Mouse (Mus musculus): Measurements from ENCODE around the gene Aars2. TPM values are rescaled to one million over a fixed set of nuclear protein-coding genes. Genes with fewer than 3 reads are reported as not detected.

Gene Aars2
- polyA plus RNA-seq, 1 experiment from 2014 or later = 24.2 TPM

- Histone ChIP-seq H3K36me3 (no peaks in the 10 kb centered on the region), H3K4me2 (replicated peaks) (no peak overlapping the region), H3K9me3 (0 out of 2 replicates have a peak, but pooled peaks cover 9% of the 10 kb centered on the region), H3K9ac (replicated peaks) (no peak overlapping the region), H3K4me1 (peaks cover 16% of the 10 kb centered on the region; the same call in 1 of the 2 replicates), H3K27me3 (peaks cover 30% of the 10 kb centered on the region), H3K4me3 (no peak overlapping the region), H3K27ac (replicated peaks) (no peak overlapping the region)
- 16% methylated on average over 12 of the region's 12 CpGs for WGBS
- no peak for ATAC-seq (ENCODE audit: low FRiP score, low read depth)
These were observed 28.3 kb upstream of the Aars2 start for GRCm38 (mm10) chr17:45478234-45478825.

GRCm38 (mm10) chr17:45480429-45480828, 26.2 kb upstream of the Aars2 start:
- H3K27me3 ChIP-seq = peaks cover 22% of the 10 kb centered on the region
- 0 out of 2 replicates have a peak, but pooled peaks cover 9% of the 10 kb centered on the region for H3K9me3 ChIP-seq
- 33% methylated on average over 2 of the region's 2 CpGs for WGBS
- 0 out of 2 replicates have a peak, but pooled peaks cover 7% of the 10 kb centered on the region for H3K4me1 ChIP-seq
- H3K9ac ChIP-seq (replicated peaks) = no peak overlapping the region
- ATAC-seq (ENCODE audit: low FRiP score, low read depth) = no peak
- H3K27ac ChIP-seq (replicated peaks) = no peak overlapping the region
- no peaks in the 10 kb centered on the region for H3K36me3 ChIP-seq
- H3K4me2 ChIP-seq (replicated peaks) = no peak overlapping the region
- no peak overlapping the region for H3K4me3 ChIP-seq

DNA sequence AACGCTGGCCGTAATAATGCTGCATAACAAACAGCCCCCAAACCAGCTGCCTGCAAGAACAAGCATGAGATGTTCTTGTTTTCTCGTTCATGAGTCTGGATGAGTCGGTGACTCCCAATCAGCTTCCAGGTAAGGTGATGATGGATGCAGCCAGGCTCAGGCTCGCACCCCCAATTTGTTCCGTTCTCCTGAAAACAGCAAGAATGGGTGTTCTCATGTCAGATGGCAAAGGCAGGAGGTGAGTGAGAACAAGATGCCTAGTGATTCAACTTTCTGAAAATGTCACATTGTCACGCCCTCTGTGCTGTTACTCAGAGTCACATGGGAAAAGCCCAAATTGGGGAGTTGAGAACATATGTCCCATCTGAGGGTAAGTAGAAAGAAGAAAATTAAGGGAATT, 21.1 kb upstream of the Aars2 start:
- Histone ChIP-seq H3K9me3 (0 out of 2 replicates have a peak, but pooled peaks cover 9% of the 10 kb centered on the region), H3K27me3 (peaks cover 3% of the 10 kb centered on the region; the same call in 1 of the 2 replicates), H3K4me2 (replicated peaks) (no peak overlapping the region), H3K36me3 (no peaks in the 10 kb centered on the region), H3K27ac (replicated peaks) (no peak overlapping the region), H3K9ac (replicated peaks) (no peak overlapping the region), H3K4me3 (no peak overlapping the region), H3K4me1 (no peaks in the 10 kb centered on the region)
- no peak for ATAC-seq (ENCODE audit: low FRiP score, low read depth)
- 85% methylated on average over 7 of the region's 7 CpGs for WGBS

DNA sequence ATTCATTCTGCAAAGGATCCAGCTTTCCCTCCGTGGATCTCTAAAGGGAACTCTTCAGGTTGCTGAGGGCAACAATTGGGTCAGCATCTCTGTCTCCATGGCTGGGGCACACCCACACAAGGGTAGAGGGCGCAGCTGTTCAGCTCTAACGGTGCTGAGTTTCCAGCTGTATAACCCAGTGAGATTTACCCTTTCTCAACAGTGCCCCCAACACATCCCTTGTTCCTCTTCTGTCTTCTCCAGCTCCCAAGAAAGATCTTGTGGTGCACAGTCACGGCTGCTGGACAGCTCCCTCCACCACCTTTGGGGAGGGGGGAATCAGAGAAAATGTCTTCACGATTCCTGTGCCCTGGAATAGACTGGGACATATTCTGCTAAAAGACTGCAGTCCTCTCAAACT, 19.4 kb upstream of the Aars2 start:
- H3K9me3 ChIP-seq = no peaks in the 10 kb centered on the region
- no peak overlapping the region for H3K4me2 ChIP-seq (replicated peaks)
- H3K4me1 ChIP-seq = no peaks in the 10 kb centered on the region
- H3K4me3 ChIP-seq = no peak overlapping the region
- H3K9ac ChIP-seq (replicated peaks) = no peak overlapping the region
- WGBS = 12% methylated on average over 5 of the region's 5 CpGs
- no peak for ATAC-seq (ENCODE audit: low FRiP score, low read depth)
- no peak overlapping the region for H3K27ac ChIP-seq (replicated peaks)
- H3K27me3 ChIP-seq = peaks cover 4% of the 10 kb centered on the region; the same call in 1 of the 2 replicates
- H3K36me3 ChIP-seq = no peaks in the 10 kb centered on the region

GRCm38 (mm10) chr17:45488321-45489254, 18.1 kb upstream of the Aars2 start:
- Histone ChIP-seq H3K4me2 (replicated peaks) (no peak overlapping the region), H3K9me3 (no peaks in the 10 kb centered on the region), H3K27ac (replicated peaks) (no peak overlapping the region), H3K4me1 (no peaks in the 10 kb centered on the region), H3K36me3 (no peaks in the 10 kb centered on the region), H3K4me3 (no peak overlapping the region), H3K9ac (replicated peaks) (no peak overlapping the region), H3K27me3 (peaks cover 7% of the 10 kb centered on the region; the same call in 1 of the 2 replicates)
- WGBS = 91% methylated on average over 23 of the region's 23 CpGs
- ATAC-seq (ENCODE audit: low FRiP score, low read depth) = no peak

DNA sequence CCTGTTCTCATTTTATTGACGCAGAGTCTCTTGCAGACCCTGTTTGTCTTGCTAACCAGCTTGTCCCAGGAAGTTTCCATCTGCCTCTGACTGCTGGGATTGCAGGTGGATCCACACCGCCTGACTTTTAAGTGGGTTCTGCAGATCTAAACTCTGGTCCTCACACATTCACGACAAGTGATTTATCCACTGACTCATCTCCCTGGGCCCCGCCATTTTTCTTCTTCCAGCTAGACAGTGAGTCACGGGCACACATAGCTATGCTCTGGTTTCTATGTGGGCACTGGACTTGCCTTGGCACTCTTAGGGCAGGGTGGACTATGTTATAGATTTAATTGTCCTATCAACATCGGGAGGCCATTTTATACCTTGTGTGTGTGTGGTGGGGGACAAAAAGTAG, 16.9 kb upstream of the Aars2 start:
- Histone ChIP-seq H3K9ac (replicated peaks) (no peak overlapping the region), H3K4me2 (replicated peaks) (no peak overlapping the region), H3K27ac (replicated peaks) (no peak overlapping the region), H3K9me3 (no peaks in the 10 kb centered on the region), H3K36me3 (no peaks in the 10 kb centered on the region), H3K27me3 (peaks cover 7% of the 10 kb centered on the region), H3K4me1 (no peaks in the 10 kb centered on the region), H3K4me3 (no peak overlapping the region)
- 87% methylated on average over 6 of the region's 6 CpGs for WGBS
- no peak for ATAC-seq (ENCODE audit: low FRiP score, low read depth)

- Histone ChIP-seq H3K4me2 (replicated peaks) (no peak overlapping the region), H3K9me3 (no peaks in the 10 kb centered on the region), H3K27ac (replicated peaks) (no peak overlapping the region), H3K4me1 (no peaks in the 10 kb centered on the region), H3K36me3 (no peaks in the 10 kb centered on the region), H3K9ac (replicated peaks) (no peak overlapping the region), H3K27me3 (peaks cover 7% of the 10 kb centered on the region), H3K4me3 (no peak overlapping the region)
- WGBS = 81% methylated on average over 13 of the region's 13 CpGs
- no peak for ATAC-seq (ENCODE audit: low FRiP score, low read depth)
These were observed 16.0 kb upstream of the Aars2 start for GRCm38 (mm10) chr17:45490532-45491154.

DNA sequence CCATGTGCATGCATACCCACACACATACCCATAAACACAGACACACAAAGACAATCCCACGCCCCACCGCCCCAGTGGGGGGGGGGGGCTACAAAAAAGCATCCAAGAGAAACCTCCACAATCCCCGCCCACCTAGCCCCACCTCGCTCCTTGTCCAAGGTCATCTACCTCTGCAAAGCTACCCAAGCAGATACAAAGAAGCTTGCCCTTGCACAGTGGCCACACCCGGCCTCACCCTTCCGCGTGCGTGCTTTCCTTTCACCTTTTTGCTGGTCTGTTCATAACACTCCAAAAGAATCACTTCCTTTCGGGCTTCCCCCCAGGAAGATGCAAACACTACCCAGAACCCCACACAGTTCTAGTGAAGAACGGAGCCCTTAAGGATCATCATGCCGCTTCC, 11.2 kb upstream of the Aars2 start:
- H3K4me3 ChIP-seq = no peak overlapping the region
- H3K4me2 ChIP-seq (replicated peaks) = no peak overlapping the region
- H3K4me1 ChIP-seq = no peaks in the 10 kb centered on the region
- H3K27me3 ChIP-seq = peaks cover 5% of the 10 kb centered on the region
- 82% methylated on average over 11 of the region's 11 CpGs for WGBS
- no peak overlapping the region for H3K9ac ChIP-seq (replicated peaks)
- H3K27ac ChIP-seq (replicated peaks) = no peak overlapping the region
- H3K36me3 ChIP-seq = no peaks in the 10 kb centered on the region
- ATAC-seq (ENCODE audit: low FRiP score, low read depth) = no peak
- no peaks in the 10 kb centered on the region for H3K9me3 ChIP-seq

- H3K36me3 ChIP-seq = no peaks in the 10 kb centered on the region
- no peak overlapping the region for H3K4me3 ChIP-seq
- 80% methylated on average over 13 of the region's 13 CpGs for WGBS
- ATAC-seq (ENCODE audit: low FRiP score, low read depth) = no peak
- no peak overlapping the region for H3K9ac ChIP-seq (replicated peaks)
- no peak overlapping the region for H3K27ac ChIP-seq (replicated peaks)
- no peaks in the 10 kb centered on the region; the same call in 1 of the 2 replicates for H3K27me3 ChIP-seq
- no peak overlapping the region for H3K4me2 ChIP-seq (replicated peaks)
- H3K4me1 ChIP-seq = no peaks in the 10 kb centered on the region
- H3K9me3 ChIP-seq = no peaks in the 10 kb centered on the region
These were observed 8.2 kb upstream of the Aars2 start for GRCm38 (mm10) chr17:45498397-45498796.

DNA sequence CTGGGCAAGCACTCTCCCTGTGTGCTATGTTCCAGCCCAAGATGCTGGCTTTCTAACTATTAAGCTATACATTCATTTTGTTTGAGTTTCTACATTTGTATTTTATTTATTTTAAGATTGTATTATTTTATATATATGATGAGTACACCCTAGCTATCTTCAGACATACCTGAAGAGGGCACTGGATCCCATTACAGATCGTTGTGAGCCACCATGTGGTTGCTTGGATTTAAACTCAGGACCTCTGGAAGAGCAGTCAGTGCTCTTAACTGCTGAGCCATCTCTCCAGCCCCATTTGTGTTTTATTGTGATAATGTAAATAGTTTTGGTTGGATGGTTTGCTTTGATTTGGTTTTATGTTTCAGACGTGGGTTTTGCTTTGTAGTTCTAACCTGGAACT, 7.1 kb upstream of the Aars2 start:
- H3K9me3 ChIP-seq = no peaks in the 10 kb centered on the region
- H3K36me3 ChIP-seq = no peaks in the 10 kb centered on the region
- H3K4me3 ChIP-seq = no peak overlapping the region
- no peak overlapping the region for H3K9ac ChIP-seq (replicated peaks)
- H3K4me2 ChIP-seq (replicated peaks) = no peak overlapping the region
- no peaks in the 10 kb centered on the region for H3K4me1 ChIP-seq
- no peak overlapping the region for H3K27ac ChIP-seq (replicated peaks)
- ATAC-seq (ENCODE audit: low FRiP score, low read depth) = no peak
- WGBS = 57% methylated on average over 2 of the region's 2 CpGs
- H3K27me3 ChIP-seq = no peaks in the 10 kb centered on the region; the same call in 1 of the 2 replicates

DNA sequence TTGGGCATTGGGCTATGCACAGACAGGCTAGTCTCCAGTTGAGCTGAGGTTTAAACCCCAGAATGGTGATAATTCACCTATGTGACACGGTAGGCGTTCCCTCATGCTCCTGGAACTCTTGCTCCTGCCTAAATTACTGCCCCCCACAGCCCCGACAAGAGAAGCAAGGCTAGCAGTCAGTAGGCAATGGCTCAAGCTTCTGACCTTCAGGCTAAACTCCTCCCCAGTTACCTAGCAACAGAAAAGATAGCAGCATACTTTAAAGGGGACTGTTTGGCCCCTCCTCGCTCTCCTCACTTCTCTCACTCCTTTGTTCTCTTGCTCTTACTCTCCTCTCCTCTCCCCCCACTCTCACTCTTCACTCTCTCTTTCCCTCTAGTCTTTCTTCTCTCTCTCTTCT, 5.7 kb upstream of the Aars2 start:
- no peaks in the 10 kb centered on the region for H3K4me1 ChIP-seq
- ATAC-seq (ENCODE audit: low FRiP score, low read depth) = no peak

DNA sequence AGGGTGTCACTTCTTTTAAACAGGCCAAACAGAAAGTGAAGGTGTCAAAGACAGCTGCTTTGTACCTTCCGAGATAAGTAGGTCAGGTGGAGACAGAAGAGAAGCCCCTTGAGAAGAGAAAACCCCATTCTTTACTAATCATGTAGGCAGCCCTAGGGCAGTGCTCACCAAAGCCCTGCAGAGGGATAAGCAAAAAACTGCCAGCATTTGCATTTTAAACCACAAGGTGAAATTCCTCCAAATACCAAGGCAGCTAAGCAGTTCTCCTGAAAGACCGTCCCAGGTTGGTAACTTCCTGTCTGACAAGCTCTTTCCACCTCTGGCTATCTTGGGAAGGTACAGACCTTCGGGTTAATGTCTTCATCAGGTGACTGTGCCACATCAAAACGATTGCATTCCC, 4.3 kb upstream of the Aars2 start:
- Histone ChIP-seq H3K27me3 (0 out of 2 replicates have a peak, but pooled peaks cover 5% of the 10 kb centered on the region), H3K4me2 (replicated peaks) (no peak overlapping the region), H3K36me3 (no peaks in the 10 kb centered on the region), H3K4me1 (peaks cover 6% of the 10 kb centered on the region), H3K9ac (replicated peaks) (no peak overlapping the region), H3K4me3 (no peak overlapping the region), H3K27ac (replicated peaks) (no peak overlapping the region), H3K9me3 (no peaks in the 10 kb centered on the region)
- 67% methylated on average over 4 of the region's 4 CpGs for WGBS
- ATAC-seq (ENCODE audit: low FRiP score, low read depth) = no peak

More for the DNA sequence above, 5.7 kb upstream of the Aars2 start:
- 0 out of 2 replicates have a peak, but pooled peaks cover 5% of the 10 kb centered on the region for H3K27me3 ChIP-seq
- no peak overlapping the region for H3K27ac ChIP-seq (replicated peaks)
- WGBS = 45% methylated on average over 4 of the region's 4 CpGs
- H3K9me3 ChIP-seq = no peaks in the 10 kb centered on the region
- H3K36me3 ChIP-seq = no peaks in the 10 kb centered on the region
- H3K9ac ChIP-seq (replicated peaks) = no peak overlapping the region
- H3K4me3 ChIP-seq = no peak overlapping the region
- no peak overlapping the region for H3K4me2 ChIP-seq (replicated peaks)
